Mouse (Mus musculus): ENCODE measurements around the gene Tspan18.

The Tspan18 gene

DNA sequence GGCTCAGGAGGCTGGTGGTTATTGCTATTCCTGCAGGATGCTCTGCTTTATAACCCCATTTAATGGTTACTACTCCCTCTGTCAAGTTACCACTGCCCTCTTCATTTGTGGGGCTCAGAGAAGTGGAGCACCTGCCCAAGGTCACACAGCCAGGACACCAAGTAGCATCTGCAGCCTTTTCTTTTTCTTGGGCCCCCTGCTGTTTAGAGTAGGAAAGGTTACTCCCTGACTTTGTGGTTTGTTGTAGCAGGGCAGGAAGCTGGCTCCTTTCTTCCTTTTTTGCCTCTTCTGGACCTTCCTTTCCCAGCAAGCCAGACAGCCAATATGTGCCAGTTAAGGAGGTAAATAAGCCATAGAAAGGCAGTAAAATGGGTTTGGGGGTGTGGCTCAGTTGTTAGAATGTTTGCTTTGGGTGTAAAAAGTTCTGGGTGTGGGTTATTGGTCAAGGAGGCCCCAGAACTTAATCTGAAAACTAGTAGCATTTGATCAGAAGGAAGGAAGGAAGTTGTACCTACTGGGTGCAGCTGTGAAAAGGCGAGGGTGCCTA is 179.7 kb downstream of the Tspan18 start:
- Histone ChIP-seq H3K36me3 (ENCODE audit: insufficient read depth, low read length) (no peaks in the 10 kb centered on the region), H3K4me3 (replicated peaks; ENCODE audit: low read length) (no peak overlapping the region), H3K9me3 (ENCODE audit: low read length) (no peaks in the 10 kb centered on the region), H3K4me1 (replicated peaks; ENCODE audit: low read depth, low read length) (peaks cover 32% of the 10 kb centered on the region), H3K27me3 (ENCODE audit: insufficient read depth, low read length) (peaks cover 10% of the 10 kb centered on the region)
- TF ChIP-seq NANOG (IDR thresholded peaks at IDR 0.05; ENCODE audit: borderline replicate concordance, low read length) (no peak; the same call in 1 of the 2 replicates), CTCF (conservative IDR thresholded peaks at IDR 0.05; ENCODE audit: low read length) (no peak), POU5F1 (IDR thresholded peaks at IDR 0.05; ENCODE audit: borderline replicate concordance, low read length) (no peak)

DNA sequence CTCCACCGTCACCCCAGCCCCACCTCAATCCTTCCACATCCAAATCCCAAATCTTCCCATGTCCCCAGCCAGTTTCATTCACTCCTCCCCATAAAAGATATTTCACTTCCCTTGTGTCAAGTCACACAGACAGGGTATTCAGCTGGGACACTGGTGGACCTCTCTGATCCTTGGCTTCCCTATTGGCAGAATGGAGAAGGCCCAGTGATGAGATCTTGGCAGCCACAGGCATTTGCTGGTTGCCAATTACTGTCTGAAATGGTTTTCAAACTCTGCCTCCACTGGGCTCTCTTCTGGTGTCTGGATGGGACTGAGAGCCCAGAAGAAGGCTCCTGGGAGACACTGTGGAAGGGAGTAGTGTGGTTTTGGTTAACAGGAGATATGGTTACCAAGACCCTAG is 180.5 kb downstream of the Tspan18 start:
- Histone ChIP-seq H3K27me3 (ENCODE audit: insufficient read depth, low read length) (peaks cover 3% of the 10 kb centered on the region), H3K36me3 (ENCODE audit: insufficient read depth, low read length) (no peaks in the 10 kb centered on the region), H3K4me1 (replicated peaks; ENCODE audit: low read depth, low read length) (peaks cover 32% of the 10 kb centered on the region), H3K9me3 (ENCODE audit: low read length) (no peaks in the 10 kb centered on the region), H3K4me3 (replicated peaks; ENCODE audit: low read length) (no peak overlapping the region)
- TF ChIP-seq NANOG (IDR thresholded peaks at IDR 0.05; ENCODE audit: borderline replicate concordance, low read length) (no peak), POU5F1 (IDR thresholded peaks at IDR 0.05; ENCODE audit: borderline replicate concordance, low read length) (no peak), CTCF (conservative IDR thresholded peaks at IDR 0.05; ENCODE audit: low read length) (no peak)

DNA sequence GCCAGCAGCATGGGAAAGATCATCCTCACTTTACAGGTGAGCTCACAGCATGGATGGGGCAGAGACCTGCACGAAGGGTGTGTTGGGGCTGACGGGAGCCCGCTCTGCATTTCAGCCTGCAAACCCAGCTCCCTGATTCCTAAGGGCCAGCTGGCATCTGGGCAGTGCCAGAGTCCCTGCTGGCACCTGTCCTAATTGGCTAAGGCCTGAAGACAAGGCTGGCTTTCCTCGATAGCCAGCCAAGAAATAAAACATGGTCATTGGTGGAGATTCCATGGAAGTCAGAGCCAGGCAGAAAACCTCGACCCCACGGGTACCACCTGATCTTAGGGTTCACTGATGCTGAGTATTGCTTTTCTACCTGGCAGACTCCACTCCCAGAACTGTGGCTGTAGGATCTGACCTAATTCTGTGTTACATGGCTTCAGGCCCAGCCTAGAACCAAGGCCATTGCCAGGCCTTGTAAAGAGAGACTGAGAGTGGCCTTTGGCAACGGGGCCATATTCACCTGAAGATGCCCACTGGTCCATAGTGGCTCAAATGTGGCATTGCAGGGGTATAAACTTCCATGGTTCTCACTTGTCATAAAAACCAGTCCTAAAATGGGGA is 181.3 kb downstream of the Tspan18 start:
- Histone ChIP-seq H3K9me3 (ENCODE audit: low read length) (no peaks in the 10 kb centered on the region), H3K36me3 (ENCODE audit: insufficient read depth, low read length) (no peaks in the 10 kb centered on the region), H3K4me3 (replicated peaks; ENCODE audit: low read length) (no peak overlapping the region), H3K27me3 (ENCODE audit: insufficient read depth, low read length) (no peaks in the 10 kb centered on the region; the same call in none of the 2 replicates), H3K4me1 (replicated peaks; ENCODE audit: low read depth, low read length) (peaks cover 32% of the 10 kb centered on the region)
- TF ChIP-seq NANOG (IDR thresholded peaks at IDR 0.05; ENCODE audit: borderline replicate concordance, low read length) = no peak
- TF ChIP-seq POU5F1 (IDR thresholded peaks at IDR 0.05; ENCODE audit: borderline replicate concordance, low read length) = no peak
- no peak for TF ChIP-seq CTCF (conservative IDR thresholded peaks at IDR 0.05; ENCODE audit: low read length)

DNA sequence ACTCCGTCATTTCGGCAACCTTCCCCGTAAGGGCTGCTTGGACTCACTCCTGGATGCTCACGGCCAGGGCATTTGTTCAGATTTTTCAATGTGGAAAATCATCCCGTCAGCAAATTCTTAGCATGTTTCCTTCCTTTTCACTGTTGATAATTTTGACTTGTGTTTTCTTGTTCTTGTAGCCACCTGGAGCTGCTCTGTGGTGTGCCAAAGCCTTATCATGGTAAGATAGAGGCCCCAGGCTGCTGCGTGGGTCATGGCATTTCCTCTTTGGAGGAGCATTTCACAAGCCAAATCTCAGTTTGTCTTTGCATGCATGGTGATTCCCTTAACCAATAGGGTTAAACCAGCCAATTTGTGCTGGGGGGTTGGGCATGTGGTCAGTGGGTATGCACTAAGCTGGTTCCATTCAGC is 182.1 kb downstream of the Tspan18 start:
- H3K27me3 ChIP-seq (ENCODE audit: insufficient read depth, low read length) = no peaks in the 10 kb centered on the region; the same call in none of the 2 replicates
- TF ChIP-seq POU5F1 (IDR thresholded peaks at IDR 0.05; ENCODE audit: borderline replicate concordance, low read length) (no peak), NANOG (IDR thresholded peaks at IDR 0.05; ENCODE audit: borderline replicate concordance, low read length) (no peak), CTCF (conservative IDR thresholded peaks at IDR 0.05; ENCODE audit: low read length) (no peak)
- no peaks in the 10 kb centered on the region for H3K36me3 ChIP-seq (ENCODE audit: insufficient read depth, low read length)
- no peaks in the 10 kb centered on the region for H3K9me3 ChIP-seq (ENCODE audit: low read length)
- H3K4me3 ChIP-seq (replicated peaks; ENCODE audit: low read length) = no peak overlapping the region
- peaks cover 32% of the 10 kb centered on the region for H3K4me1 ChIP-seq (replicated peaks; ENCODE audit: low read depth, low read length)
